Mouse (Mus musculus) forebrain, embryonic 11.5 days (tissue): Measurements from ENCODE around the gene Tpk1. TPM values are rescaled to one million over a fixed set of nuclear protein-coding genes. Genes with fewer than 3 reads are reported as not detected.

Experiments
- ATAC-seq: fragments of 200-750 bp; cut with Nextera tagmentation; replicated peaks from 2 replicates; pipeline ENCODE4 v1.8.0; 2017; ENCODE audit warnings: moderate TSS enrichment; ENCODE audit not compliant: low FRiP score
- DNase-seq: peaks from one replicate; pipeline ENCODE4 v3.0.0-alpha.2; 2017; ENCODE audit warnings: low spot score
- H3K27ac ChIP-seq: fragments of 300-500 bp; sonication (generic); 2 replicates; pipeline ENCODE4 v1.5.1; 2014; ENCODE audit warnings: low read depth, low read length
- H3K27me3 ChIP-seq: fragments of 300-500 bp; sonication (generic); 2 replicates; pipeline ENCODE4 v1.6.1; 2014; ENCODE audit warnings: mild to moderate bottlenecking, low read length, mixed read lengths; ENCODE audit not compliant: control insufficient read depth, insufficient read depth
- H3K36me3 ChIP-seq: fragments of 300-500 bp; sonication (generic); 2 replicates; pipeline ENCODE4 v1.6.1; 2014; ENCODE audit warnings: mild to moderate bottlenecking, low read length, moderate library complexity, mixed read lengths; ENCODE audit not compliant: control insufficient read depth, insufficient read depth
- H3K4me1 ChIP-seq: fragments of 300-500 bp; sonication (generic); replicated peaks from 2 replicates; pipeline ENCODE4 v1.6.1; 2014; ENCODE audit warnings: low read length, mixed read lengths; ENCODE audit not compliant: control insufficient read depth, insufficient read depth
- H3K4me2 ChIP-seq: fragments of 300-500 bp; sonication (generic); 2 replicates; pipeline ENCODE4 v1.6.1; 2014; ENCODE audit warnings: low read depth, mild to moderate bottlenecking, low read length, moderate library complexity, mixed read lengths; ENCODE audit not compliant: severe bottlenecking
- H3K4me3 ChIP-seq: fragments of 300-500 bp; sonication (generic); 2 replicates; pipeline ENCODE4 v1.5.1; 2014; ENCODE audit warnings: low read depth, low read length
- H3K9ac ChIP-seq: fragments of 300-500 bp; sonication (generic); 2 replicates; pipeline ENCODE4 v1.6.1; 2014; ENCODE audit warnings: low read length
- H3K9me3 ChIP-seq: fragments of 300-500 bp; sonication (generic); 2 replicates; pipeline ENCODE4 v1.6.1; 2016; ENCODE audit warnings: low read length, mixed read lengths; ENCODE audit not compliant: control insufficient read depth
- WGBS: fragments of 180-500 bp; shearing (Covaris S2); extraction: QIAGEN DNeasy Blood & Tissue Kit; methylation state at CpG from one replicate; pipeline ENCODE4 v1.1.7; 2014; 5-methylcytosine and 5-hydroxymethylcytosine counted together
- polyA plus RNA-seq: library from polyadenylated mRNA; unstranded; fragments of >200 nt; fragmentation: Nextera tagmentation; extraction: Ambion mirVana; gene quantifications from 2 replicates; pipeline ENCODE4 v1.2.1, GENCODE M21; 2014

The Tpk1 gene
- polyA plus RNA-seq, 1 experiment from 2014 or later = 5.4 TPM

GRCm38 (mm10) chr6:43384304-43384703 is 281.8 kb downstream of the Tpk1 start:
- Histone ChIP-seq H3K4me2 (no peak overlapping the region), H3K9me3 (no peaks in the 10 kb centered on the region), H3K27me3 (no peaks in the 10 kb centered on the region), H3K36me3 (no peaks in the 10 kb centered on the region), H3K4me1 (0 out of 2 replicates have a peak, but pooled peaks cover 2% of the 10 kb centered on the region), H3K4me3 (no peak overlapping the region), H3K9ac (no peak overlapping the region), H3K27ac (no peak overlapping the region)
- DNase-seq (no peak), ATAC-seq (no peak)
- WGBS = 64% methylated on average over 3 of the region's 3 CpGs

DNA sequence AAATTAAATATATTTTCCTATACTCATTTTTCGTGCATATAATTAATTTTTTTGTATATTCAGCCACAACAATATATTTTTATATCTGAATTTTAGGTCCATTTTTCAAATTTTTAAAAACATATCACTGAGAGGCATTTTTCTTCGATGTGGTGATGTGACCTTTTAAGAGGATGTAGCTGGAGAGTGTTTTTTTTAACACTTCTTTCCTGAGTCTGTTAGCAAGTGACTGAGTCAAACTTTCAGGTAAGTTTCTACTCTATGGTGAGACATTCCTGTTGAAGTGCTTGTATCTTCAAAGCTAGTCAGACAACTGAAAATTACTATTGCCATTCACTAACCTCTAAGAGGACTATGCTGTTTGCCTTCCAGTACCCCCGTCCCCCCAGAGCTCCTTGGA is 283.3 kb downstream of the Tpk1 start:
- ATAC-seq (no peak), DNase-seq (no peak)
- no peak overlapping the region for H3K9ac ChIP-seq
- H3K4me1 ChIP-seq = 0 out of 2 replicates have a peak, but pooled peaks cover 2% of the 10 kb centered on the region
- H3K27me3 ChIP-seq = no peaks in the 10 kb centered on the region
- no peaks in the 10 kb centered on the region for H3K9me3 ChIP-seq
- no peak overlapping the region for H3K4me2 ChIP-seq
- no peaks in the 10 kb centered on the region for H3K36me3 ChIP-seq
- no peak overlapping the region for H3K27ac ChIP-seq
- H3K4me3 ChIP-seq = no peak overlapping the region
- WGBS = 81% methylated on average over 3 of the region's 3 CpGs

- H3K36me3 ChIP-seq = no peaks in the 10 kb centered on the region
- no peaks in the 10 kb centered on the region for H3K27me3 ChIP-seq
- no peak overlapping the region for H3K27ac ChIP-seq
- WGBS = 92% methylated on average over 3 of the region's 3 CpGs
- no peak overlapping the region for H3K4me3 ChIP-seq
- ATAC-seq (no peak), DNase-seq (no peak)
- no peak overlapping the region for H3K4me2 ChIP-seq
- H3K9ac ChIP-seq = no peak overlapping the region
- H3K9me3 ChIP-seq = no peaks in the 10 kb centered on the region
- 0 out of 2 replicates have a peak, but pooled peaks cover under 1% of the 10 kb centered on the region for H3K4me1 ChIP-seq
Observed at GRCm38 (mm10) chr6:43382284-43382683, 283.8 kb downstream of the Tpk1 start.

GRCm38 (mm10) chr6:43373206-43373605 is 292.9 kb downstream of the Tpk1 start:
- no peak overlapping the region for H3K4me3 ChIP-seq
- no peaks in the 10 kb centered on the region for H3K36me3 ChIP-seq
- no peak overlapping the region for H3K4me2 ChIP-seq
- no peaks in the 10 kb centered on the region for H3K27me3 ChIP-seq
- ATAC-seq = no peak
- no peaks in the 10 kb centered on the region for H3K4me1 ChIP-seq
- no peaks in the 10 kb centered on the region for H3K9me3 ChIP-seq
- H3K9ac ChIP-seq = no peak overlapping the region
- DNase-seq = no peak
- no peak overlapping the region for H3K27ac ChIP-seq
- 89% methylated on average over 5 of the region's 5 CpGs for WGBS

DNA sequence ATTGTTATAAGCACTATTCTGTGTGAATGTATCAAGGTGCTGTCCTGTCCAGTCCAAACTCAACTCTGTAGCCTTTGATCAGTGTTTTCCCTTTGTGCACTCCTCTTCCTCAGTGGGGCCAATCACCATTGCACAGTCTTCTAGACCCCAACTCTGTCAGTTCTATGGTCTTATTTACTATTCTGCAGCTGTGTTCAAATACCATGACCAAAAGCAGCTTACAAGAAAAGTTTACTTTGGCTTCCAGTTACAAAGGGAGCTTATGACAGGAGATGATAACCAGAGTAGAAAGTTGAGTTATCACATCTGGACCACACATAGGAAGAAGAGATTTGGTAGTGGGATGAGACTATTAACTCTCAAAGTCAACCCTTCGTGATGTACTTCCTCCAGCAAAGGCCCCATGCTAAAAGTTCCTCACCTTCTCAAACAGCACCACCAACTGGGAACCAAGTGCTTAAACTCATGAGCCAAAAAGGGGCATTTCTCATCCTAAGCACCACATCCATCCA is 298.6 kb downstream of the Tpk1 start:
- no peaks in the 10 kb centered on the region for H3K4me1 ChIP-seq
- H3K4me3 ChIP-seq = no peak overlapping the region
- H3K9me3 ChIP-seq = no peaks in the 10 kb centered on the region
- no peak for ATAC-seq
- no peak overlapping the region for H3K4me2 ChIP-seq
- no peak overlapping the region for H3K9ac ChIP-seq
- DNase-seq = no peak
- H3K27me3 ChIP-seq = no peaks in the 10 kb centered on the region
- no peak overlapping the region for H3K27ac ChIP-seq
- 72% methylated on average over 1 of the region's 1 CpGs for WGBS
- no peaks in the 10 kb centered on the region for H3K36me3 ChIP-seq

GRCm38 (mm10) chr6:43366952-43367351 is 299.1 kb downstream of the Tpk1 start:
- no peaks in the 10 kb centered on the region for H3K9me3 ChIP-seq
- H3K36me3 ChIP-seq = no peaks in the 10 kb centered on the region
- H3K4me1 ChIP-seq = no peaks in the 10 kb centered on the region
- ATAC-seq = no peak
- no peak for DNase-seq
- H3K27ac ChIP-seq = no peak overlapping the region
- WGBS = 91% methylated on average over 2 of the region's 2 CpGs
- no peak overlapping the region for H3K9ac ChIP-seq
- H3K4me2 ChIP-seq = no peak overlapping the region
- no peaks in the 10 kb centered on the region for H3K27me3 ChIP-seq
- no peak overlapping the region for H3K4me3 ChIP-seq

- Histone ChIP-seq H3K4me1 (no peaks in the 10 kb centered on the region), H3K9ac (no peak overlapping the region), H3K4me2 (no peak overlapping the region), H3K4me3 (no peak overlapping the region), H3K36me3 (no peaks in the 10 kb centered on the region), H3K27me3 (no peaks in the 10 kb centered on the region), H3K9me3 (no peaks in the 10 kb centered on the region), H3K27ac (no peak overlapping the region)
- 80% methylated on average over 3 of the region's 3 CpGs for WGBS
- no peak for DNase-seq
- no peak for ATAC-seq
Observed at GRCm38 (mm10) chr6:43363917-43364316, 302.2 kb downstream of the Tpk1 start.

- H3K9ac ChIP-seq = no peak overlapping the region
- no peak overlapping the region for H3K4me3 ChIP-seq
- H3K9me3 ChIP-seq = no peaks in the 10 kb centered on the region
- DNase-seq (no peak), ATAC-seq (no peak)
- H3K36me3 ChIP-seq = no peaks in the 10 kb centered on the region
- WGBS = 87% methylated on average over 5 of the region's 5 CpGs
- H3K4me2 ChIP-seq = no peak overlapping the region
- no peak overlapping the region for H3K27ac ChIP-seq
- no peaks in the 10 kb centered on the region for H3K27me3 ChIP-seq
- no peaks in the 10 kb centered on the region for H3K4me1 ChIP-seq
Observed at GRCm38 (mm10) chr6:43363291-43363820, 302.7 kb downstream of the Tpk1 start.

DNA sequence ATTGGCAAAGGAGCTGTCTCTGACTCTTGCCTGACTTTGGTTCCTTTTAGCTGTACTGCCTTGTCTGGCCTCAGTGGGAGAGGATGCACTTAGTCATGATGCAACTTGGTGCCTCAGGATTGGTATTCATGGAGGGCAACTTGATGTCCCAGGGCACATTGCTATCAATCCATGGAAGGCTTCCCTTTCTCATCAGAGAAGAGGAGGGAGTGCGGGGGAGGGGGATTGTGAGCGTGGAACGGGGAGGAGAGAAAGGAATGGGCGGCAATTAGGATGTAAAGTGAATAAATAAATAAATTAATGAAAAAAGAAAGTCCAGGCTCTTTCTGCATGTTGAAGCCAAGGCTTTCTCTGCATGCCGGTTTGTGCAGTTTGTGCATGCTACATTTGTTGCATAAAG is 304.8 kb downstream of the Tpk1 start:
- no peak overlapping the region for H3K27ac ChIP-seq
- no peak overlapping the region for H3K4me2 ChIP-seq
- H3K9me3 ChIP-seq = no peaks in the 10 kb centered on the region
- H3K4me3 ChIP-seq = no peak overlapping the region
- no peaks in the 10 kb centered on the region for H3K36me3 ChIP-seq
- no peaks in the 10 kb centered on the region for H3K4me1 ChIP-seq
- ATAC-seq = no peak
- 53% methylated on average over 5 of the region's 5 CpGs for WGBS
- H3K27me3 ChIP-seq = no peaks in the 10 kb centered on the region
- DNase-seq = no peak
- H3K9ac ChIP-seq = no peak overlapping the region
